8 mouse cellular contexts compared by ENCODE assay signal in genomic region chr14:79134891-79135334, GRCm38 (mm10).
DNase-seq lines count a peak whose midpoint lies in the region; ATAC-seq and TF ChIP-seq lines count a peak whose summit lies in the region.

No protein-coding gene starts in this region.

- ATAC-seq in heart, embryonic 11.5 days (replicated peaks; ENCODE audit: insufficient number of reproducible peaks, low FRiP score, low TSS enrichment), result no peak
- ATAC-seq in hindbrain, embryonic 11.5 days (ENCODE audit: low FRiP score), result peak; percentile 56; the same call in 1 of the 2 replicates
- ATAC-seq in stomach, postnatal 0 days (ENCODE audit: low FRiP score, low TSS enrichment), result no peak

- 21% methylated on average over 7 of the region's 7 CpGs for WGBS in heart, embryonic 11.5 days (ENCODE audit: insufficient replicate concordance)
- WGBS in hindbrain, embryonic 11.5 days, result 10% methylated on average over 7 of the region's 7 CpGs
- WGBS in stomach, postnatal 0 days, result 16% methylated on average over 7 of the region's 7 CpGs

- no peaks in the 10 kb centered on the region for H3K36me3 ChIP-seq in heart, embryonic 11.5 days (ENCODE audit: control insufficient read depth, insufficient read depth, low read length)
- H3K36me3 ChIP-seq in hindbrain, embryonic 11.5 days (ENCODE audit: control insufficient read depth, insufficient read depth, low read length), result no peaks in the 10 kb centered on the region
- H3K36me3 ChIP-seq in stomach, postnatal 0 days (ENCODE audit: control insufficient read depth, insufficient read depth, low read length), result no peaks in the 10 kb centered on the region

- H3K9me3 ChIP-seq in heart, embryonic 11.5 days (replicated peaks; ENCODE audit: control insufficient read depth, low read length), result no peaks in the 10 kb centered on the region
- no peaks in the 10 kb centered on the region for H3K9me3 ChIP-seq in hindbrain, embryonic 11.5 days (ENCODE audit: control insufficient read depth, low read length)
- no peaks in the 10 kb centered on the region for H3K9me3 ChIP-seq in stomach, postnatal 0 days (ENCODE audit: control insufficient read depth, low read length)

- H3K27ac ChIP-seq in heart, embryonic 11.5 days (ENCODE audit: low read depth, low read length), result no peak overlapping the region
- H3K27ac ChIP-seq in hindbrain, embryonic 11.5 days (ENCODE audit: low read depth, low read length), result no peak overlapping the region
- no peak overlapping the region; the same call in 1 of the 2 replicates for H3K27ac ChIP-seq in stomach, postnatal 0 days (replicated peaks)

- no peak for TF ChIP-seq EP300 in stomach, postnatal 0 days (optimal IDR thresholded peaks at IDR 0.05)

- H3K4me1 ChIP-seq in heart, embryonic 11.5 days (ENCODE audit: control insufficient read depth, insufficient read depth, low read length), result no peaks in the 10 kb centered on the region
- H3K4me1 ChIP-seq in hindbrain, embryonic 11.5 days (replicated peaks; ENCODE audit: control insufficient read depth, insufficient read depth, low read length), result no peaks in the 10 kb centered on the region; the same call in 1 of the 2 replicates
- H3K4me1 ChIP-seq in stomach, postnatal 0 days (replicated peaks; ENCODE audit: control insufficient read depth, insufficient read depth), result no peaks in the 10 kb centered on the region

- no peak overlapping the region for H3K4me3 ChIP-seq in heart, embryonic 11.5 days (ENCODE audit: low read depth, low read length)
- no peak overlapping the region for H3K4me3 ChIP-seq in hindbrain, embryonic 11.5 days (ENCODE audit: low read depth, low read length)
- H3K4me3 ChIP-seq in stomach, postnatal 0 days (ENCODE audit: low read depth, low read length), result no peak overlapping the region

- H3K27me3 ChIP-seq in heart, embryonic 11.5 days (ENCODE audit: control insufficient read depth, insufficient read depth, low read length), result no peaks in the 10 kb centered on the region
- no peaks in the 10 kb centered on the region for H3K27me3 ChIP-seq in hindbrain, embryonic 11.5 days (ENCODE audit: control insufficient read depth, insufficient read depth, low read length)
- no peaks in the 10 kb centered on the region for H3K27me3 ChIP-seq in stomach, postnatal 0 days (ENCODE audit: control insufficient read depth, insufficient read depth, low read length)

- no peak overlapping the region for H3K9ac ChIP-seq in heart, embryonic 11.5 days (ENCODE audit: low read depth, low read length)
- H3K9ac ChIP-seq in hindbrain, embryonic 11.5 days (ENCODE audit: low read depth, low read length), result no peak overlapping the region
- no peak overlapping the region for H3K9ac ChIP-seq in stomach, postnatal 0 days (ENCODE audit: low read length)

- H3K4me2 ChIP-seq in heart, embryonic 11.5 days, result no peak overlapping the region
- H3K4me2 ChIP-seq in hindbrain, embryonic 11.5 days (replicated peaks; ENCODE audit: low read depth, low read length), result no peak overlapping the region
- no peak overlapping the region for H3K4me2 ChIP-seq in stomach, postnatal 0 days (replicated peaks; ENCODE audit: low read depth)

- DNase-seq in heart, adult 11 months, result peak; percentile 71
- DNase-seq in R1 (ENCODE audit: low read depth, low spot score), result peak; percentile 70
- DNase-seq in hindbrain, embryonic 11.5 days (ENCODE audit: low spot score), result peak; percentile 56
- peak; percentile 58 for DNase-seq in lung, postnatal 14 days
- no peak for DNase-seq in stomach, postnatal 0 days (ENCODE audit: low spot score)
- DNase-seq in c-Kit-positive CD71-positive TER-119-positive erythroid progenitor cells, embryonic 14.5 days (ENCODE audit: low spot score), result no peak
- DNase-seq in adrenal gland, adult 2 months, result no peak

- TF ChIP-seq CTCF in stomach, postnatal 0 days (IDR thresholded peaks at IDR 0.05; ENCODE audit: low read depth), result peak; percentile 73

Comparison
In these comparisons a context has a peak if more than half of its experiments do, and no peak if none do; other contexts are left out.
1. DNase-seq: peak in heart, adult 11 months (single experiment), R1 (single experiment), hindbrain, embryonic 11.5 days (single experiment) and lung, postnatal 14 days (single experiment); none in stomach, postnatal 0 days (single experiment), c-Kit-positive CD71-positive TER-119-positive erythroid progenitor cells, embryonic 14.5 days (single experiment) and adrenal gland, adult 2 months (single experiment).